Mouse (Mus musculus) cerebellum, adult 9-10 months (tissue): ENCODE measurements around the gene Gapdh.
"Not testable (repeated sequence)": the region's sequence is repeated elsewhere in the genome, so short reads cannot be mapped to it uniquely, and the experiment has no call there.

ENCODE experiments used
- DNase-seq: peaks from one replicate; pipeline ENCODE4 v3.0.0; 2022

Gene Gapdh

GRCm38 (mm10) chr6:125166861-125167650 lies 789 bp upstream of the Gapdh start:
- peak; percentile 74 for DNase-seq

GRCm38 (mm10) chr6:125165328-125165891 lies 857 bp downstream of the Gapdh start:
- peak; percentile 99 for DNase-seq

- DNase-seq: peak; percentile 82
Measured at GRCm38 (mm10) chr6:125164672-125165327, 1.5 kb downstream of the Gapdh start.

- DNase-seq: peak; percentile 66
Measured at GRCm38 (mm10) chr6:125163801-125164657, 2.2 kb downstream of the Gapdh start.

DNA sequence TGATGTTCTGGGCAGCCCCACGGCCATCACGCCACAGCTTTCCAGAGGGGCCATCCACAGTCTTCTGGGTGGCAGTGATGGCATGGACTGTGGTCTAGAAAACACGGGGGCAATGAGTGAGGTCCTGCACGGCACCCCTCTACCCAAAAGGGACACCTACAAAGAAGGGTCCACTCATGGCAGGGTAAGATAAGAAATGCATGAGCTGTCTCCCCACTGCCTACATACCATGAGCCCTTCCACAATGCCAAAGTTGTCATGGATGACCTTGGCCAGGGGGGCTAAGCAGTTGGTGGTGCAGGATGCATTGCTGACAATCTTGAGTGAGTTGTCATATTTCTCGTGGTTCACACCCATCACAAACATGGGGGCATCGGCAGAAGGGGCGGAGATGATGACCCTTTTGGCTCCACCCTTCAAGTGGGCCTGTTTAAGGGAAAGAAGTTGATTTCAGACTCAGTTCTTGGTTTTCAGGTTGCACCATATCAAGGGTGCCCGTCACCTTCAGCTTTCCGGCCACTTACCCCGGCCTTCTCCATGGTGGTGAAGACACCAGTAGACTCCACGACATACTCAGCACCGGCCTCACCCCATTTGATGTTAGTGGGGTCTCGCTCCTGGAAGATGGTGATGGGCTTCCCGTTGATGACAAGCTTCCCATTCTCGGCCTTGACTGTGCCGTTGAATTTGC lies 3.5 kb downstream of the Gapdh start:
- not testable (repeated sequence) for DNase-seq

DNA sequence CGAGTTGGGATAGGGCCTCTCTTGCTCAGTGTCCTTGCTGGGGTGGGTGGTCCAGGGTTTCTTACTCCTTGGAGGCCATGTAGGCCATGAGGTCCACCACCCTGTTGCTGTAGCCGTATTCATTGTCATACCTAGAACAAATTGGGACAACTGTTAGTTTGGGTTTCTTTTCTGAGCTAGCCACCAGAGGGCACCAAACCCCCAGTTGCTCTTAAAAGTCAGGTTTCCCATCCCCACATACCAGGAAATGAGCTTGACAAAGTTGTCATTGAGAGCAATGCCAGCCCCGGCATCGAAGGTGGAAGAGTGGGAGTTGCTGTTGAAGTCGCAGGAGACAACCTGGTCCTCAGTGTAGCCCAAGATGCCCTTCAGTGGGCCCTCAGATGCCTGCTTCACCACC lies 4.3 kb downstream of the Gapdh start:
- peak; percentile 75 for DNase-seq

DNA sequence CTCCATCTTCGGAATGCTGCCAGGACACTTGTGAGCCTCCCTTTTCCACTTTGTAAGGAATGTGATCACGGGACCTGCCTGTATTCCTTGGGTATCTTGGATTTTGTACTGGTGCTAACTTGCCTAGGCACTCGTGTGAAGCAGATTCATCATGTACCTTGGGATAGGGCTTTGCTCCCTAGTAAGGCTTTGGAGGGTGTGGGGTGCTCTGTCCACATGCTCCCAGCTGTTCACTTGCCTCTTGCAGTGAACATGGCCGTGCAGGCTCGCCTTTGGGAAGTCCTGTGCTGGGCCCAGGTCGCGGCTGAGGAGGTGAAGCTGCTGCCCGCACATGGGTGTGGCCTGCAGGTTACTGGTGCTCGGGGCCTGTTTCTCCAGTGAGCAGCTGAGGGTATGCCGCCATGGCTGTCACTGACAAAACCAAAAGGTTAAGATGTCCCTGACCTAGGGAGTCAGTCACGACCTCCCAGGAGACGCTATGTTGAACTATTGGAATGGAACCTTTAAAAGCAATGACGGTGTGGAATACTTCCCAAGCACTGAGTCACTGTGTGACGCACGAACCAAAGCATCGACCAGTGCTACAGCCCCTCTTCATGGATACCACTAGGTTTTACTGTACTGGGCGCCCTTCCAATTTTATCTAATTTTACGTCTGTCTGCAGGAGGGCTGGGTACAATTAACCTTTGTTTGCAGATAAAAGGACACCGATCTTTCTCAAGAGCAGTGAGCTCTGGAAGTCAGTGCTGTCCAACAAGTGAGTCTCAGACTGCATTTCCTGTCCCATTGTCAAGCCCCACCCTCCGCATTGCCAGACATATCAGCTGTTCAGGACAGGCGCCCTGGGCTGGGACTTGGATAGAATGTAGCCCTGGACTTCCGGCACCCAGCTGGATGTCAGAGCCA lies 5.2 kb downstream of the Gapdh start:
- DNase-seq: peak; percentile 63

DNA sequence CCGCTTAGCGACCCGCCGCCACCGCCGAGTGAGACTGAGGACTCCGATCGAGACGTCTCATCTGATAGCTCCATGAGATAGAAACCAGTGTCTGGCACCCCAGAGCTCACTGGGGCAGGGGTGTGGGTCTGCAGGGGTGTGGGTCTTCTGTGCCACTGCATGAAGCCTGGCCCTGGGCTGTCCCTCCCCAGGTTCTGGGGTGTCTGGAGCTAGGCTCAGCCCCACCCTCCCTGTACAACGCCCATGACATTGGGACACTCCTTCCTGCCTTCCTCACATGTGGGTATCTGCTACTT lies 5.8 kb downstream of the Gapdh start:
- no peak for DNase-seq

GRCm38 (mm10) chr6:125159773-125160557 lies 6.3 kb downstream of the Gapdh start:
- no peak for DNase-seq

DNA sequence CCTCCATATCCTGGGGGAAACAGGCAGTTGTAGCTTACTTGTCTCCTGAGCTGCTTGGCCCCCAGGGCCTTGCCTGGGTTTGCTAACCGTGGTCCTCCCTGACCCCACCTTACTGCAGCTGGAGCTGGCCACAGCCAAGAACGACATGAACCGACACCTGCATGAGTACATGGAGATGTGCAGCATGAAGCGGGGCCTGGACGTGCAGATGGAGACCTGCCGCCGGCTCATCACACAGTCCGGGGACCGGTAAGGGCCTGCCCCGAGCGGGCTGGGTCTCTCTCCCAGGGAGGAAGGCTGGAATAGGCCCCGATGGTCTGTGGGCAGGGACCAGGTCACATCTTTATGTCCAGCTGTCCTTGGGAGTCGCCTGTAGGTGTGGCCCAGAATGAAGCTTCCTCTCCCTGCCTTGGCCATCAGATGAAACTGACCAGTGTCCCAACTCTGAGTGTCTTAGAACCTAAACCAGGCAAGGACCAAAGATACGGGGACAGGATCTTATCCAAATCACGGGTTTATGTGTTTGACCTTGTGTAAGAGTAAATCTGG lies 7.2 kb downstream of the Gapdh start:
- no peak for DNase-seq

GRCm38 (mm10) chr6:125156903-125157614 lies 9.2 kb downstream of the Gapdh start:
- DNase-seq: no peak

- DNase-seq: no peak
Measured at GRCm38 (mm10) chr6:125156491-125156890, 9.8 kb downstream of the Gapdh start.

DNA sequence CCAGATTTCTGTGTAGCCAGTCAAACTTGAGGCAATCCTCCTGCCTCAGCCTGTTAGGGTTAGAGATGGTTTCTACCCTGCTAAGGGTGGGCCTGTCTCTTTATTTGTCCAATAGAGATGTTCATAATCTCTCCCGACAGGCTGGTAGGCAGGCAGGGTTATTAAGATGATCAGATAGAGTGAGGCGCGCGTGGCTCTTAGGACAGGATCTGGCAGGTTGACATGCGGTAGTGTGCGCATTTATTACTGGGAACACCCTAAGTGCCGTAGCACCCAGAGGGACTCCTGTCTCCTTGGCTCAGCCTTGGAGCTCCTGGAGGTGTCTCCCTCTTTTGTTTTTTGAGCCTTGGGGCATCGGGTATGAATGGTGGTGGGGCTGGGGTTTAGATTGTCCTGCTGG lies 11.0 kb downstream of the Gapdh start:
- no peak for DNase-seq

GRCm38 (mm10) chr6:125154550-125154949 lies 11.7 kb downstream of the Gapdh start:
- no peak for DNase-seq

DNA sequence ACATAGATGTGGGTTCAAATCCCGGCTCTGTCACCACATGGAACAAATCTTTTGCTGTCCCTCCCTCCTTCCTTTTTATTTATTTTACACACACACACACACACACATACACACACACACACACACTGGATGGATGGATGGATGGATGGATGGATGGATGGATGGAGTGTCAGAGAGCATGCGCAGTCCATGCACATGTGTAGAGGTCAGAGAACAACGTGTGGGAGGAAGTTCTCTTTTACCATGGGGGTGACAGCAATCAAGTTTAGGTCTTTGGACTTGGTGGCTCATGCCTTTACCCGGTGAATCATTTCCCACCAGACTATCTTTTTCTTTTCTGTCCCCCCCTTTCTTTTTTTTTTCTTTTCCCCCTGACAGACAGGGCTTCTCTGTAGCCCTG lies 12.6 kb downstream of the Gapdh start:
- no peak for DNase-seq

GRCm38 (mm10) chr6:125153018-125153389 lies 13.3 kb downstream of the Gapdh start:
- no peak for DNase-seq

DNA sequence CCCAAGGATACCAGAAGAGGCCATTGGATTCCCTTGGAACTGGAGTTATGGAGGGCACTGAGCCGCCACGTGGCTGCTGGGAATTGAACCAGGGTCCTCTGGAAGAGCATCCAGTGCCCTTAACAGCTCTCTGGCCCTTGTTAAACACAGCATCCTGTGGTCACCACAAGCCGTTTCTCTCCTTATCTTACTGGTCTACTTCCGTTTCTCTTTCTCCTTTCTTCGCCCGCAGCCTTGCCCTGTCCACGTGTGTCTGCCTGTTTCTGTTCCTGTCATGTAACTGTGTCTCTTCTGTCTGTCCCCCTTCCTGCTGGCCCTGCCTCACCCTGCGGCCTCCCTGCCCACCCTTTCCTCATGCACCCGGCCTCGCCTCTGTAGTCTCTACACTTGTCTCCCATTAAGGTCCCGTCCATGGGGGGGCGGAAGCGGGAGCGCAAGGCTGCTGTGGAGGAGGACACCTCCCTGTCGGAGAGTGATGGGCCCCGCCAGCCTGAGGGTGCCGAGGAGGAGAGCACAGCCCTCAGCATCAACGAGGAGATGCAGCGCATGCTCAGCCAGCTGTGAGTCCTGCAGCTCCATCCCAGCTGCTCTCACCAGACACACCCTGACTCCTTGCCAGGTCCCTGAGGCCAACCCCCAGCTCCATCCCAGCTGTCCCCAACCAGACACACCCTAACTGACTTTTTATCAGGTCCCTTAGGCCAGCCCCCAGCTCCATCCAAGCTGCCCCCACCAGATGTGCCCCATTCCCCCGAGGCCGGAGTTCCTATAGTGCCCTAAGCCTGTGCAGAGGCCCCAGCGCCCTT lies 13.9 kb downstream of the Gapdh start:
- DNase-seq: no peak

DNA sequence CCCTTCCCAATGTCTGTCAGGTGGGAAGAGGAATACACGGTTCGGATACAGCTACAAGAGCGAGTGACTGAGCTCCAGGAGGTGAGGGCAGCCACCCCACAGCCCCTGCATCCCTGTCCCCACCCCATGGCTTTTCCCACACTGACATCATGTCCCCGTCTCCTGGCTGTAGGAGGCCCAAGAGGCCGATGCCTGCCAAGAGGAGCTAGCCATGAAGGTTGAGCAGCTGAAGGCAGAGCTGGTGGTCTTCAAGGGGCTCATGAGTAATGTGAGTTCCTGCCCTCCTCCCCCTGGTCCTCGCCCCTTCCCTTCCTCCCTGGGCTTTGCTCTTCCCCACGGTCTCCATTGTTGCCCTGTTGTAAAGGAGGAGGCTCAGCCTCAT lies 16.7 kb downstream of the Gapdh start:
- DNase-seq: no peak
